Mouse (Mus musculus) cerebellum, adult 2 months (tissue): ENCODE results near the gene Krt39. TPM values are rescaled to one million over a fixed set of nuclear protein-coding genes. Genes with fewer than 3 reads are reported as not detected.

Source experiments
- DNase-seq, 2 experiments: peaks; one replicate each; pipeline ENCODE4 v3.0.0; 2021
- H3K27ac ChIP-seq: fragments of 200-500 bp; 2 replicates; pipeline ENCODE4 v1.5.1; 2012; ENCODE audit warnings: low read length, control low read depth, inconsistent platforms; ENCODE audit not compliant: insufficient read depth
- H3K27me3 ChIP-seq: fragments of 200-500 bp; 2 replicates; pipeline ENCODE4 v1.6.1; 2012; ENCODE audit warnings: inconsistent platforms, mild to moderate bottlenecking, low read length, moderate library complexity; ENCODE audit not compliant: control insufficient read depth, insufficient read depth
- H3K4me1 ChIP-seq: fragments of 200-500 bp; 2 replicates; pipeline ENCODE4 v1.6.1; 2011; ENCODE audit warnings: low read length; ENCODE audit not compliant: control insufficient read depth, insufficient read depth
- H3K4me3 ChIP-seq: fragments of 200-500 bp; replicated peaks from 2 replicates; pipeline ENCODE3; 2011; ENCODE audit warnings: mild to moderate bottlenecking, low read depth, low read length, control low read depth; ENCODE audit not compliant: insufficient read depth
- CTCF ChIP-seq: fragments of 200-500 bp; IDR thresholded peaks from 2 replicates; pipeline ENCODE4 v1.5.1; 2011; ENCODE audit warnings: low read depth, mild to moderate bottlenecking, control low read depth, low read length, moderate library complexity, borderline replicate concordance; ENCODE audit not compliant: insufficient read depth
- POLR2A ChIP-seq: fragments of 200-500 bp; IDR thresholded peaks from 2 replicates; pipeline ENCODE4 v1.6.1; 2011; ENCODE audit warnings: low read length, control low read depth, borderline replicate concordance; ENCODE audit not compliant: insufficient read depth
- WGBS: fragments of 180-500 bp; shearing (Covaris S2); methylation state at CpG from one replicate; pipeline ENCODE4 v1.1.7; 2018; 5-methylcytosine and 5-hydroxymethylcytosine counted together
- polyA plus RNA-seq: library from polyadenylated mRNA; depleted of rRNA; stranded (reverse); fragments of >200 nt; gene quantifications from 2 replicates; pipeline ENCODE4 v1.2.3, GENCODE M21; 2012; rRNA removed

Krt39 gene
- polyA plus RNA-seq = not detected in 2 replicates

GRCm38 (mm10) chr11:99521288-99521860 is at the start of gene Krt39:
TSS of gene Krt39 (minus strand) at chr11:99521338.
- no peak for TF ChIP-seq CTCF
- TF ChIP-seq POLR2A = no peak
- no peaks in the 10 kb centered on the region for H3K4me1 ChIP-seq
- H3K4me3 ChIP-seq = no peak within 1 kb of the TSS
- no peaks in the 10 kb centered on the region; the same call in 1 of the 2 replicates for H3K27me3 ChIP-seq
- 82% methylated on average over 13 of the region's 13 CpGs for WGBS
- no peak within 1 kb of the TSS for H3K27ac ChIP-seq
- no peak for DNase-seq

GRCm38 (mm10) chr11:99566530-99566929 is 45.4 kb upstream of the Krt39 start, which contains the start of gene Krtap3-1:
TSS of gene Krtap3-1 (minus strand) at chr11:99566630.
- H3K27ac ChIP-seq = no peak within 1 kb of the TSS
- H3K4me3 ChIP-seq = no peak within 1 kb of the TSS
- WGBS = 72% methylated on average over 7 of the region's 7 CpGs
- DNase-seq = no peak
- H3K27me3 ChIP-seq = no peaks in the 10 kb centered on the region
- H3K4me1 ChIP-seq = no peaks in the 10 kb centered on the region
- TF ChIP-seq CTCF = no peak
- TF ChIP-seq POLR2A = no peak

- no peak overlapping the region for H3K27ac ChIP-seq
- 78% methylated on average over 6 of the region's 6 CpGs for WGBS
- TF ChIP-seq POLR2A = no peak
- TF ChIP-seq CTCF = no peak
Observed at GRCm38 (mm10) chr11:99562580-99562979, 41.4 kb upstream of the Krt39 start.

GRCm38 (mm10) chr11:99559366-99559765 is 38.2 kb upstream of the Krt39 start, which contains the start of gene Gm11939:
TSS of gene Gm11939 (minus strand) at chr11:99559466.
- no peak for TF ChIP-seq POLR2A
- no peak for TF ChIP-seq CTCF
- WGBS = 94% methylated on average over 9 of the region's 9 CpGs
- Histone ChIP-seq H3K4me3 (no peak within 1 kb of the TSS), H3K27ac (no peak within 1 kb of the TSS), H3K27me3 (no peaks in the 10 kb centered on the region), H3K4me1 (no peaks in the 10 kb centered on the region)
- no peak for DNase-seq

More at GRCm38 (mm10) chr11:99562580-99562979, 41.4 kb upstream of the Krt39 start:
- no peak for DNase-seq
- H3K27me3 ChIP-seq = no peaks in the 10 kb centered on the region
- H3K4me3 ChIP-seq = no peak overlapping the region
- no peaks in the 10 kb centered on the region for H3K4me1 ChIP-seq

- TF ChIP-seq POLR2A = no peak
- TF ChIP-seq CTCF = no peak
- DNase-seq = no peak
- H3K27ac ChIP-seq = no peak overlapping the region
- H3K27me3 ChIP-seq = no peaks in the 10 kb centered on the region
- WGBS = 84% methylated on average over 3 of the region's 3 CpGs
- no peak overlapping the region for H3K4me3 ChIP-seq
- no peaks in the 10 kb centered on the region for H3K4me1 ChIP-seq
Observed at GRCm38 (mm10) chr11:99557976-99558745, 37.0 kb upstream of the Krt39 start.

GRCm38 (mm10) chr11:99556753-99557152 is 35.6 kb upstream of the Krt39 start, which contains the start of gene Krtap3-2:
TSS of gene Krtap3-2 (minus strand) at chr11:99556853.
- TF ChIP-seq CTCF = no peak
- Histone ChIP-seq H3K4me1 (no peaks in the 10 kb centered on the region), H3K27ac (no peak within 1 kb of the TSS), H3K27me3 (no peaks in the 10 kb centered on the region), H3K4me3 (no peak within 1 kb of the TSS)
- WGBS = 33% methylated on average over 2 of the region's 2 CpGs
- DNase-seq = no peak

GRCm38 (mm10) chr11:99556195-99556594 is 35.1 kb upstream of the Krt39 start:
- H3K27me3 ChIP-seq = no peaks in the 10 kb centered on the region
- no peak for DNase-seq
- TF ChIP-seq CTCF (no peak), POLR2A (no peak)
- no peaks in the 10 kb centered on the region for H3K4me1 ChIP-seq
- WGBS = 88% methylated on average over 2 of the region's 2 CpGs
- no peak overlapping the region for H3K4me3 ChIP-seq
- no peak overlapping the region for H3K27ac ChIP-seq

- Histone ChIP-seq H3K4me3 (no peak within 1 kb of the TSS), H3K4me1 (no peaks in the 10 kb centered on the region), H3K27ac (no peak within 1 kb of the TSS), H3K27me3 (no peaks in the 10 kb centered on the region)
- no peak for DNase-seq
- TF ChIP-seq POLR2A (no peak), CTCF (no peak)
- WGBS = 53% methylated on average over 4 of the region's 4 CpGs
Observed at GRCm38 (mm10) chr11:99550765-99551164, 29.6 kb upstream of the Krt39 start, which contains the start of gene Krtap3-3. TSS of gene Krtap3-3 (minus strand) at chr11:99550865.
